17 mouse cellular contexts compared by ENCODE assay signal in genomic region chr4:135419996-135420395, GRCm38 (mm10).
"Had no signal": no experiment of that assay in that cellular context is flagged by ENCODE, and none has a peak within 500 bp of the region (broad histone marks: within the 10 kb centered on the region; RNA-seq: fewer than 3 reads in every experiment).

No protein-coding gene starts in this region.

- H3K27me3 ChIP-seq: limb, embryonic 15.5 days; liver, embryonic 13.5 days; stomach, embryonic 15.5 days had no signal

- H3K4me3 ChIP-seq: layer of hippocampus, adult 2 months; limb, embryonic 15.5 days; liver, embryonic 13.5 days; stomach, embryonic 15.5 days had no signal

- H3K27ac ChIP-seq: kidney, postnatal 0 days; layer of hippocampus, adult 2 months; limb, embryonic 15.5 days; liver, embryonic 13.5 days; stomach, embryonic 15.5 days had no signal

- DNase-seq: kidney, adult 2 months; kidney, postnatal 25 days; layer of hippocampus, adult 9-11 months; liver, embryonic 13.5 days; lung, adult 2 months; lung, postnatal 14 days; lung, postnatal 4 days; midbrain, embryonic 14.5 days; right cerebral cortex, adult 18-20 months; right cerebral cortex, postnatal 14 days; right cerebral cortex, postnatal 4 days; thymus, postnatal 25 days had no signal

- H3K9me3 ChIP-seq: limb, embryonic 15.5 days; liver, embryonic 13.5 days; stomach, embryonic 15.5 days had no signal

- H3K4me1 ChIP-seq: limb, embryonic 15.5 days; stomach, embryonic 15.5 days had no signal

- H3K4me2 ChIP-seq: limb, embryonic 15.5 days; liver, embryonic 13.5 days; midbrain, embryonic 11.5 days; stomach, embryonic 15.5 days had no signal

- H3K9ac ChIP-seq: limb, embryonic 15.5 days; liver, embryonic 13.5 days; stomach, embryonic 15.5 days had no signal
